Mouse (Mus musculus) cortical plate, adult 2 months (tissue): Measurements from ENCODE around the gene Fam219a. TPM values are rescaled to one million over a fixed set of nuclear protein-coding genes. Genes with fewer than 3 reads are reported as not detected.

Experiments used
- H3K27ac ChIP-seq: fragments of 200-500 bp; 2 replicates; pipeline ENCODE4 v1.5.1; 2012; ENCODE audit warnings: low read length, control low read depth, inconsistent platforms; ENCODE audit not compliant: insufficient read depth
- H3K4me1 ChIP-seq: fragments of 200-500 bp; 2 replicates; pipeline ENCODE4 v1.6.1; 2011; ENCODE audit warnings: low read length; ENCODE audit not compliant: control insufficient read depth, insufficient read depth
- H3K4me3 ChIP-seq: fragments of 200-500 bp; 2 replicates; pipeline ENCODE4 v1.5.1; 2011; ENCODE audit warnings: mild to moderate bottlenecking, low read length, control low read depth; ENCODE audit not compliant: insufficient read depth
- CTCF ChIP-seq: fragments of 200-500 bp; IDR thresholded peaks from 2 replicates; pipeline ENCODE4 v1.5.1; 2011; ENCODE audit warnings: mild to moderate bottlenecking, control low read depth, low read length; ENCODE audit not compliant: insufficient read depth; ENCODE audit errors: extremely low read depth
- POLR2A ChIP-seq: fragments of 200-500 bp; IDR thresholded peaks from 2 replicates; pipeline ENCODE4 v1.6.1; 2011; ENCODE audit warnings: mild to moderate bottlenecking, low read length, control low read depth; ENCODE audit not compliant: insufficient read depth; ENCODE audit errors: extremely low read depth
- polyA plus RNA-seq: library from polyadenylated mRNA; depleted of rRNA; stranded (reverse); fragments of >200 nt; gene quantifications from 2 replicates; pipeline ENCODE4 v1.2.3, GENCODE M21; 2012

The Fam219a gene
- polyA plus RNA-seq, 1 experiment: 159 TPM

DNA sequence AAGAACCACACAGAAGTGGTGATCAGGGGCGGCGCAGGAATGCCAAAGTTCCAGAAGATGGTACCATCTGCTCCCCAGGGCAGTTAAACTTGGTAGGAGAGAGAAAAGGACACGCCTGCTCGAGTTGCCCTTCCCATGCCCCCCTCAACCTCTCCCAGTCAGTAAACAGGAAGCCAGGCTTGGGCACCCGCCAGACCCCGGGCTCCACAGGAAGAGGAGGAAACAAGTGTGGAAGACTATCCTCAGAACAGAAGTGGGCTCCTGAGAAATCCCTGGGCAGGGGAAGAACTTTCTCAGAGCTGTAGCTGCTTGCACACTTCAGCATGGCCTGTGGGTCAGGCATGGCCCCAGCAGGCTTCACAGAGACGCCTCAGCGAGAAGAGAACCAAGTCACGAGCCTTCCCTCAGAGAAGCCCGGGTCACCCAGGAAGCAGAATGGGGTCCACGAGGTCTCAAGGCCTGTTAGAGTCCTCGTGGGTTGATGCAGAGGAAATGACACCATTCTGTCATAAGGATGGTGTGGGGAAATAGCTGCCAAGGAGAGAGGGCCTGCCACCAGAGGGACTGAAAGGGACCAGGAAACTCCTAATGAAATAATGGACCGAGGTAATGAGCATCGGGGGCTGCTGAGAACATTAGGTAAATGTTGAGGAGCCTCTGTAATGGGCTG lies 14.2 kb downstream of the Fam219a start:
- Histone ChIP-seq H3K4me1 (peaks cover 13% of the 10 kb centered on the region), H3K27ac (0 out of 2 replicates have a peak overlapping the region, but pooled peaks have one; percentile 25), H3K4me3 (no peak overlapping the region)
- TF ChIP-seq POLR2A: no peak
- TF ChIP-seq CTCF: no peak

DNA sequence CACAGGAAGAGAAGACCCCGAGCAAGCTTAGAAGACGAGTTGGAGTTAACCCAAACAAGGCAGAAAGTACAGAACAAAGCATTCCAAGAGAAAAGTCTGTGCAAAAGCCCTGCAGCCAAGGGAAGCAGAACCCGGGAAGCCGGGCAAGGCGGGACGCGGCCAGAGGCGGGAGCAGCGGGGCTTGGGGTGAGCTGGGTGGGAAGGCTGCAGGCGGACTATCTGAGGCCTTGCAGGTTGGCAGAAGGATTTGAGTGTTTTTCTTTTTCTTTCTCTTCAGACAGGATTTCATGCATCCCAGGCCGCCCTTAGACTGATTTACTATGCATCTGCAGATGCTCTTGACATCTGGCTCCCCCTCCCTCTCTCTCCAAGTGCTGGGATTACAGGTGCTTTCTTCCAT lies 16.2 kb downstream of the Fam219a start:
- H3K4me1 ChIP-seq: peaks cover 11% of the 10 kb centered on the region
- H3K4me3 ChIP-seq: no peak overlapping the region
- no peak for TF ChIP-seq CTCF
- TF ChIP-seq POLR2A: no peak
- H3K27ac ChIP-seq: no peak overlapping the region

GRCm38 (mm10) chr4:41552529-41552928 lies 16.8 kb downstream of the Fam219a start:
- TF ChIP-seq POLR2A (no peak), CTCF (peak; percentile 76)
- peaks cover 10% of the 10 kb centered on the region for H3K4me1 ChIP-seq
- H3K4me3 ChIP-seq: no peak overlapping the region

DNA sequence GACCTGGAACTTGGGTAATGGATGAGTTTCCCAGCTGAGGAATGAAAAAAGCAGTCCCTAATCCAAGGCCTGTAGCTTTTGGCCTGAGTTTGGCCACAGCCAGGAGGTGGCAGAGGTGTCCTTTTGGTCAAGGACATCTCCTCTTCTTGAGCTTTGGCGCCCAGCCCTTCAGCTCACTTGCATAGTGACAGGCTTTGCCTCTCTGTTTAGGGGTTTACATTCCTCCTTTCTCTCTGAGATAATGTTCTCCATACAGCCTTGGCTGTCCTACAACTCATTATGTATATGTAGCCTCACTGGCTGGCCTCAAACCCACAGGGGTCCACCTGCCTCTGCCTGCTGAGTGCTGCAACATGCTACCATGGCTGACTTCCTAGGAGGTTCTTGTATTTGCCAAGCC lies 22.3 kb downstream of the Fam219a start:
- Histone ChIP-seq H3K4me3 (no peak overlapping the region), H3K27ac (no peak overlapping the region), H3K4me1 (peaks cover 6% of the 10 kb centered on the region)
- TF ChIP-seq CTCF: no peak
- TF ChIP-seq POLR2A: no peak

More at GRCm38 (mm10) chr4:41552529-41552928, 16.8 kb downstream of the Fam219a start:
- H3K27ac ChIP-seq: no peak overlapping the region

DNA sequence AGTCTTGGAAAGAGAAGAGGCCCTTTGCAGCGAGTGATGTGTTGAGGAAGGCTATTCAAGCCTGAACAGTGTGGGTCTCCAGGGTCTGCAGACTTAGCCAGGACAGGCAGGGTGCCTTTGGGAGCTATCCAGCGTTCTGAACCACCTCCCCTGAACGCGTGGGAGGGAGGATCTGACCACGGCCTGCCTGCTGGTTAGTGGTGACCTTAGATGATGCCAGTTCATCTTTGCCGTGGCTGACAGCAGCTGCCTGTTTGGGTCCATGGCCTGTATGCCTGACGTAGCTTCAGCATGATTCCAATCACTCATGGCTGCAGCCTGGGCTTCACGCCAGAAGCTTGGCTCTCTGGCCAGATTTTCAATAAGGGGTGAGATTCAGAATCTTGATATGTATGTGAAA lies 23.4 kb downstream of the Fam219a start:
- no peak overlapping the region for H3K4me3 ChIP-seq
- peaks cover 8% of the 10 kb centered on the region for H3K4me1 ChIP-seq
- no peak overlapping the region for H3K27ac ChIP-seq
- no peak for TF ChIP-seq POLR2A
- TF ChIP-seq CTCF: no peak

- Histone ChIP-seq H3K27ac (no peak overlapping the region), H3K4me1 (peaks cover 11% of the 10 kb centered on the region), H3K4me3 (no peak overlapping the region)
- TF ChIP-seq CTCF: no peak
Observed at GRCm38 (mm10) chr4:41542136-41542535, 27.2 kb downstream of the Fam219a start.

DNA sequence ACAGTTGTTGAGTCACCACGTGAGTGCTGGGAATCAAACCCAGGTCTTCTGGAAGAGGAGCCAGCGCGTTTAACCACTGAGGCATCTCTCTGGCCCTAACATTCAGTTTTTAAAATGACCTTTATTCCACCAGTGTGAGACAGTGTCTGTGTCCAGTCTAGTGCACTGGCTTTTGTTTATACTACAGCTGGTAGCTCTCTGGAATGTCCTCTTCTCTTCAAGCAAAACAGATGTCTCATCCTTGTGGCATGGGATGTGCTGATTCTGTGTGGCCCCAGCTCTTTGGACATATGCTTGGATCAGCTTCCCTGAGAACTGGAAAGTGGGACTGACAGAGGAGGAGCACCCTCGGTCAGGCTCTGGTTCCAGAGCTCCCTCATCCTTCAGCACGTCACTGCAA lies 34.5 kb downstream of the Fam219a start:
- no peak overlapping the region for H3K4me3 ChIP-seq
- H3K4me1 ChIP-seq: peaks cover 5% of the 10 kb centered on the region
- H3K27ac ChIP-seq: no peak overlapping the region
- no peak for TF ChIP-seq CTCF
- TF ChIP-seq POLR2A: no peak

DNA sequence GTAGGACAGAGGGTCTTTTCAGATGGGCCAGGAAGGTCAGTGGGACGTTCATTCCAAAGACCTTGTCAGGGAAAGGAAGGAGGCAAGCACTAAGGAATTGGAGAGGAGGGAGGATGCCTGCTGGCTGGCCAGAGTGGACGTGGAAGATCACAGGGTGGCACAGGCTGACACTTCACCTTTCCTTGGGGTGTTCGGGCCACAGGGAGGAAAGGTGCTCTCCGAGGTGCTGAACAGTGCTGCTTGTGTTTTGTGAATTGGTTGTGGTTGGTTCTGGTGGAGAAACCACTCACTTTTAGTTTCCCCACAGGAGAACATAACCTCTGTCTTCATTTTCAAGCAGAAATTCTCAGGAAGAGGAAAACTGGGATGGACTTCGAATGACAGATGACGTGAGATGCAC lies 36.9 kb downstream of the Fam219a start:
- Histone ChIP-seq H3K4me3 (no peak overlapping the region), H3K4me1 (peaks cover 7% of the 10 kb centered on the region), H3K27ac (no peak overlapping the region)
- TF ChIP-seq POLR2A: no peak
- TF ChIP-seq CTCF: no peak

DNA sequence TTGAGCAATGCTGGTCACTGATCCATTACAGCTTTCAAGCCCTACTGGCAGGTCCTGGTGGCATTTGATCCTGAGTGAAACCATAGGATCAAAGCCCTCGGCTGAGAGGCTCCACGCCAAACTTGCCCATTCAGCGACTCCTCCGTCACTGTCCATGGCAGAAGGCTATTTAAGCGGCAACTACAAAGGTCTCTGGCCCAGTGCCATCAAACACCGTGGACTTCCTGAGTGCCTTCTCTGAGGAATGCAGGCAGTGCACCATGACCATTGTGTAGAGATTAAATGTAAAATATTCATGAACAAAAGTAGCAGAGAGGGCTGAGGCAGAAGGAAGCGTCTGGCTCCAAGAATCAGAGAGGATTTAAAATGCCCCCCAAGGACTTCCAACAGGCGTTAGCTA lies 41.3 kb downstream of the Fam219a start:
- H3K4me1 ChIP-seq: peaks cover 9% of the 10 kb centered on the region
- H3K27ac ChIP-seq: no peak overlapping the region
- TF ChIP-seq POLR2A (no peak), CTCF (no peak)
- no peak overlapping the region for H3K4me3 ChIP-seq

DNA sequence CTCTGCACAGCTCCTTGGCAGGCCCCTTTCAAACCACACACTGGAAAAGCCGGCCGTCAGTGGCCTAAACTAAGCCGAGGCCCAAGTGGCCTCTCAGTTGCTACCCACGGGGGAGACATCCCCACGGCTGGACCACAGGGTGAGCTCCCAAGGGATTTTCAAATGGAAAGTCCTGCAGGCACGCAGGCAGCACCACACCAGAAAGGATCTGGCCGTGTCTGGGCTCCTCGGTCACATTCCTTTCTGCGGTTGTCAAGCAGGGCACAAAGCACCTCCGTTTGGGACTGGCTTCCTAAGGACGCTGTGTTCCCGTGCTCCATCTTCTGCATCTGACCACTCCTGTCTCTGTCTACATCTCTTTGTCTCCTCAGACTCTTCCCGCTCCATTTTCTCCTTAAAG lies 42.3 kb downstream of the Fam219a start:
- TF ChIP-seq POLR2A: no peak
- no peak for TF ChIP-seq CTCF
- H3K27ac ChIP-seq: no peak overlapping the region
- no peak overlapping the region for H3K4me3 ChIP-seq
- H3K4me1 ChIP-seq: peaks cover 6% of the 10 kb centered on the region; the same call in 1 of the 2 replicates

DNA sequence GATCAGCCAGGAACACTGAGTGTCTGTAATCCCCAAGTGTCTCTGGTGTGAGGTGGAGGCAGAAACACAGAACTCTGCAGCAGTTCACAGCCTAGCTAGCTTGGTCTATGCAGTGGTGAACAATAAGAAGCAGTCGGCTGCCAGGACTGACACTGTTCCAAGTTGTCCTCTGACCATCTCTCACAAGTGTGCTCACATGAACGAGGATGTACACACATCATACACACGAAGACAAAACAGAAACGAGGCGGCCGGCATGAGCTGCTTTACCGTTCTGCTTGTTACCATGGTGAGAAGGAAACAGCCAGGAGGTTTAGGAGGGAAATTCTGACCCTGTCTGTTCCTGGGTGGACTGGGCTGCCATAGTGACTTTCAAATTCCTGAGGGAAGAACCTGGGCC lies 42.8 kb downstream of the Fam219a start:
- Histone ChIP-seq H3K4me1 (peaks cover 4% of the 10 kb centered on the region; the same call in 1 of the 2 replicates), H3K4me3 (no peak overlapping the region), H3K27ac (no peak overlapping the region)
- TF ChIP-seq CTCF (no peak), POLR2A (no peak)
